Mouse (Mus musculus): ENCODE measurements around the gene Glcci1. TPM values are rescaled to one million over a fixed set of nuclear protein-coding genes. Genes with fewer than 3 reads are reported as not detected.

Glcci1 gene
- total RNA-seq (2014; fragmentation: Nextera tagmentation) (3.7 and 5.7 TPM in 2 replicates), total RNA-seq (2017) (2.6 and 3.1 TPM in 2 replicates)

- peak; percentile 24 for ATAC-seq (replicated peaks; ENCODE audit: poor library complexity, severe bottlenecking)
Measured at GRCm38 (mm10) chr6:8509551-8509950, at the start of gene Glcci1. Glcci1 (plus strand) TSS chr6:8509600.

GRCm38 (mm10) chr6:8462447-8462846 lies 47.0 kb upstream of the Glcci1 start:
- no peak for ATAC-seq (replicated peaks; ENCODE audit: poor library complexity, severe bottlenecking)

GRCm38 (mm10) chr6:8465388-8465787 lies 44.0 kb upstream of the Glcci1 start:
- no peak for ATAC-seq (replicated peaks; ENCODE audit: poor library complexity, severe bottlenecking)

- no peak for ATAC-seq (replicated peaks; ENCODE audit: poor library complexity, severe bottlenecking)
Measured at GRCm38 (mm10) chr6:8465985-8466384, 43.4 kb upstream of the Glcci1 start.

- ATAC-seq (replicated peaks; ENCODE audit: poor library complexity, severe bottlenecking) = no peak
Measured at GRCm38 (mm10) chr6:8467667-8468337, 41.6 kb upstream of the Glcci1 start.

- no peak for ATAC-seq (replicated peaks; ENCODE audit: poor library complexity, severe bottlenecking)
Measured at GRCm38 (mm10) chr6:8469918-8470317, 39.5 kb upstream of the Glcci1 start.

- no peak for ATAC-seq (replicated peaks; ENCODE audit: poor library complexity, severe bottlenecking)
Measured at GRCm38 (mm10) chr6:8472125-8472524, 37.3 kb upstream of the Glcci1 start.

- ATAC-seq (replicated peaks; ENCODE audit: poor library complexity, severe bottlenecking) = no peak
Measured at GRCm38 (mm10) chr6:8472915-8473314, 36.5 kb upstream of the Glcci1 start.

- ATAC-seq (replicated peaks; ENCODE audit: poor library complexity, severe bottlenecking) = no peak
Measured at GRCm38 (mm10) chr6:8473498-8473897, 35.9 kb upstream of the Glcci1 start.

GRCm38 (mm10) chr6:8474316-8474715 lies 35.1 kb upstream of the Glcci1 start:
- ATAC-seq (replicated peaks; ENCODE audit: poor library complexity, severe bottlenecking) = no peak

- no peak for ATAC-seq (replicated peaks; ENCODE audit: poor library complexity, severe bottlenecking)
Measured at GRCm38 (mm10) chr6:8474820-8475219, 34.6 kb upstream of the Glcci1 start.

- no peak for ATAC-seq (replicated peaks; ENCODE audit: poor library complexity, severe bottlenecking)
Measured at GRCm38 (mm10) chr6:8479176-8479575, 30.2 kb upstream of the Glcci1 start.

- peak; percentile 72 for ATAC-seq (replicated peaks; ENCODE audit: poor library complexity, severe bottlenecking)
Measured at GRCm38 (mm10) chr6:8484437-8485275, 24.7 kb upstream of the Glcci1 start.

GRCm38 (mm10) chr6:8485414-8486175 lies 23.8 kb upstream of the Glcci1 start:
- peak; percentile 34 for ATAC-seq (replicated peaks; ENCODE audit: poor library complexity, severe bottlenecking)

- no peak for ATAC-seq (replicated peaks; ENCODE audit: poor library complexity, severe bottlenecking)
Measured at GRCm38 (mm10) chr6:8486391-8487043, 22.9 kb upstream of the Glcci1 start.

GRCm38 (mm10) chr6:8487044-8487853 lies 22.2 kb upstream of the Glcci1 start:
- no peak for ATAC-seq (replicated peaks; ENCODE audit: poor library complexity, severe bottlenecking)

- no peak for ATAC-seq (replicated peaks; ENCODE audit: poor library complexity, severe bottlenecking)
Measured at GRCm38 (mm10) chr6:8488249-8488648, 21.2 kb upstream of the Glcci1 start.

GRCm38 (mm10) chr6:8489266-8489665 lies 20.1 kb upstream of the Glcci1 start:
- ATAC-seq (replicated peaks; ENCODE audit: poor library complexity, severe bottlenecking) = no peak

GRCm38 (mm10) chr6:8489938-8490585 lies 19.3 kb upstream of the Glcci1 start:
- ATAC-seq (replicated peaks; ENCODE audit: poor library complexity, severe bottlenecking) = 0 out of 2 replicates have a peak, but pooled peaks have one; percentile 11

Data from granulocyte monocyte progenitor cell, adult 5-6 weeks (primary cell).